Mouse (Mus musculus): ENCODE data around the gene Hspb9.

DNA sequence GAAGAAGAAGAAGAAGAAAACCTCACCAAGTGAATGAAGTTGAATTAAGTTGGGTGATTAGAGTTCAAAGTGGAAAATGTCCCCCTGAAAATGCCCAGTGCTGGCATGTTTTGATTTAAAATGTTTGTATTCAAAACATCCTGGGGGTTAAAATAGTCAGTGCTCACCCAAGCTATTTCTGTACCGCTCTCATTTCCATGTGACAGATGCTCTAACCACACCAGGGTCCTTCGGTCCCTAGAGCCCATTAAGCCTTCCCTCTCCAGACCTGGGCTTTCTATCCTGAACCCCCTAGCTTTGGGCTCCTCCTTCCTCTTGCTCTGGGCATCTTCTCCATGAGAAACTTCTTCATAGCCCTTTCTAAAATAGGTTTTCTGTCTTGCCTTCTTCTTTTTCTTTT is 29.6 kb upstream of the Hspb9 start:
- TF ChIP-seq GATA1 (IDR thresholded peaks at IDR 0.05; ENCODE audit: borderline replicate concordance, low read length) (no peak), FLI1 (IDR thresholded peaks at IDR 0.05; ENCODE audit: low read length) (no peak)

All from megakaryocyte, embryonic 14.5 days (primary cell).